Mouse (Mus musculus) thymus, adult 2 months (tissue): ENCODE measurements around the gene Nrap. TPM values are rescaled to one million over a fixed set of nuclear protein-coding genes. Genes with fewer than 3 reads are reported as not detected.

Source experiments
- DNase-seq: peaks from one replicate; pipeline ENCODE4 v3.0.0; 2021
- H3K27ac ChIP-seq: fragments of 200-500 bp; 2 replicates; pipeline ENCODE4 v1.5.1; 2012; ENCODE audit warnings: low read length, control low read depth; ENCODE audit not compliant: control insufficient read depth, insufficient read depth
- H3K27me3 ChIP-seq: fragments of 200-500 bp; 2 replicates; pipeline ENCODE4 v1.6.1; 2012; ENCODE audit warnings: mild to moderate bottlenecking, low read length, moderate library complexity, mixed read lengths; ENCODE audit not compliant: control insufficient read depth, insufficient read depth
- H3K36me3 ChIP-seq: fragments of 200-500 bp; 2 replicates; pipeline ENCODE4 v1.6.1; 2012; ENCODE audit warnings: mild to moderate bottlenecking, low read length, moderate library complexity; ENCODE audit not compliant: control insufficient read depth, insufficient read depth
- H3K4me1 ChIP-seq: fragments of 200-500 bp; replicated peaks from 2 replicates; pipeline ENCODE4 v1.6.1; 2012; ENCODE audit warnings: low read length; ENCODE audit not compliant: control insufficient read depth, insufficient read depth
- H3K4me3 ChIP-seq: fragments of 200-500 bp; 2 replicates; pipeline ENCODE4 v1.5.1; 2012; ENCODE audit warnings: mild to moderate bottlenecking, low read length, control low read depth, moderate library complexity; ENCODE audit not compliant: control insufficient read depth, insufficient read depth
- CTCF ChIP-seq: fragments of 200-500 bp; IDR thresholded peaks from 2 replicates; pipeline ENCODE4 v1.5.1; 2012; ENCODE audit warnings: mild to moderate bottlenecking, control low read depth, low read length, moderate library complexity, borderline replicate concordance; ENCODE audit not compliant: control insufficient read depth, poor library complexity, insufficient read depth; ENCODE audit errors: extremely low read depth
- POLR2A ChIP-seq: fragments of 200-500 bp; IDR thresholded peaks from 2 replicates; pipeline ENCODE4 v1.6.1; 2012; ENCODE audit warnings: mild to moderate bottlenecking, low read length, control low read depth, moderate library complexity; ENCODE audit not compliant: control insufficient read depth, poor library complexity, insufficient read depth; ENCODE audit errors: extremely low read depth
- WGBS: fragments of 180-500 bp; shearing (Covaris S2); methylation state at CpG from one replicate; pipeline ENCODE4 v1.1.7; 2018; 5-methylcytosine and 5-hydroxymethylcytosine counted together
- polyA plus RNA-seq: library from polyadenylated mRNA; depleted of rRNA; stranded (reverse); fragments of >200 nt; gene quantifications from 2 replicates; pipeline ENCODE4 v1.2.3, GENCODE M21; 2012

Nrap gene
- polyA plus RNA-seq, 1 experiment, result 4.3 TPM

DNA sequence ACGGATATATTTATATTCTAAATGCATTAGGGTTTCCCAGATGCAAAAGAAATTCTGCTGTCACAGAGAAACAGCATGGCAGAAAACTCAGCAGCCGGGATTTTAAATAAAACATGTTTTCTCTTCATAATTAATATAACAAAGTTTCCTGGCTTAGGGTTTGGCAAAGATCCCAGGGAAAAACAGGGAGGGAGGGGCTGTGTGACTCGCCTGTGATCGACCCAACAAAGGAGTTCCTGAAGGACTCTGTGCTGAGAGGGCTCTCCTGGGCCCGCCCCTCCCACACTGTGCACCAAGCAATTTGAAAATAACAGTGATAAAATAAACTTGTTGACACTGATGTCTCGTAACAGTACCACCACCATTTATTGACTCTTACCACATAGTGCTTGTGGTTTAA, 97.9 kb downstream of the Nrap start:
- H3K36me3 ChIP-seq, result no peaks in the 10 kb centered on the region
- DNase-seq, result no peak
- no peaks in the 10 kb centered on the region for H3K27me3 ChIP-seq
- 64% methylated on average over 6 of the region's 6 CpGs for WGBS
- no peak overlapping the region for H3K4me3 ChIP-seq
- TF ChIP-seq POLR2A (no peak), CTCF (no peak)
- H3K4me1 ChIP-seq, result no peaks in the 10 kb centered on the region
- H3K27ac ChIP-seq, result no peak overlapping the region

DNA sequence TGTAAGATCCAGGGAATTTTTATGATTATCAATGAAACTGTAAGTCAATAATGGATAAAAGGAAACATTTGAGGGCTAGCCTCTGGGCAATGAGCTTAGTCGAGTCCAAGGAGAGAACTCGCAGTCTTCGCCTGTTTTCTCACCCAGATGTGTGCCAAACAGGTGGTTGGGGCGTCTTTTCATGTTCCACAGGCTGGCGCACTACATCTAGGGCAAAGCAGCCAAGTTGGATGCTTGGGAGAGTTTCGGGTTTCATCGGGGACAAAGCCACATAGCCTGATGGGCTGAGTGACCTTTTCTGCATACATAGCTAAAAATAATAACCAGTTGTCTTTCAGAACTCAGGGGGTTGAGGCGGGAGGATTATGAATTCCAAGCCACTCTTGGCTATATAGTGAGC, 100.2 kb downstream of the Nrap start:
- Histone ChIP-seq H3K4me3 (no peak overlapping the region), H3K27ac (no peak overlapping the region)
- WGBS, result 95% methylated on average over 8 of the region's 8 CpGs

DNA sequence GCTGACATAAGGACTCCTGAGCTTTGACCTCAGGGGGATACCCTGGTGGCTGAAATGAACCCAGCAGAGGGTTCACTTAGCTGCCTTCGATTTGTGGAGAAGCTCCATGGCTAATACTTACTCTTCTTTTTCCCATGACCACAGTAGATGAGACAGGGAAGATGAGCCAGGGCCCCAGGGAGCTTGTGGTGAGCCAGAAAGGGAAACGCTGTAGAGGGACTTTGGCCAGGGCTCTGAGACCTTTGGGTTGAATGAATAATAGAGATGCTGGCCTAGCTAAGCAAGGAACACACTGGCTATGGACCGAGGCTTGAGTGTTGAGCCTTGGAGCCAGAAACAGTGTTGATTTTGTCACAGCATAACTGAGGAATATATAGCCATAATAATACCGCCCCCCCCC, 101.4 kb downstream of the Nrap start:
- DNase-seq, result no peak
- H3K27ac ChIP-seq, result no peak overlapping the region
- 85% methylated on average over 4 of the region's 4 CpGs for WGBS
- TF ChIP-seq CTCF (no peak), POLR2A (no peak)
- H3K27me3 ChIP-seq, result no peaks in the 10 kb centered on the region
- H3K36me3 ChIP-seq, result no peaks in the 10 kb centered on the region
- H3K4me3 ChIP-seq, result no peak overlapping the region
- H3K4me1 ChIP-seq, result no peaks in the 10 kb centered on the region

More for the DNA sequence above, 100.2 kb downstream of the Nrap start:
- H3K4me1 ChIP-seq, result no peaks in the 10 kb centered on the region
- no peaks in the 10 kb centered on the region for H3K36me3 ChIP-seq
- no peak for TF ChIP-seq CTCF
- TF ChIP-seq POLR2A, result no peak
- no peak for DNase-seq
- no peaks in the 10 kb centered on the region for H3K27me3 ChIP-seq

DNA sequence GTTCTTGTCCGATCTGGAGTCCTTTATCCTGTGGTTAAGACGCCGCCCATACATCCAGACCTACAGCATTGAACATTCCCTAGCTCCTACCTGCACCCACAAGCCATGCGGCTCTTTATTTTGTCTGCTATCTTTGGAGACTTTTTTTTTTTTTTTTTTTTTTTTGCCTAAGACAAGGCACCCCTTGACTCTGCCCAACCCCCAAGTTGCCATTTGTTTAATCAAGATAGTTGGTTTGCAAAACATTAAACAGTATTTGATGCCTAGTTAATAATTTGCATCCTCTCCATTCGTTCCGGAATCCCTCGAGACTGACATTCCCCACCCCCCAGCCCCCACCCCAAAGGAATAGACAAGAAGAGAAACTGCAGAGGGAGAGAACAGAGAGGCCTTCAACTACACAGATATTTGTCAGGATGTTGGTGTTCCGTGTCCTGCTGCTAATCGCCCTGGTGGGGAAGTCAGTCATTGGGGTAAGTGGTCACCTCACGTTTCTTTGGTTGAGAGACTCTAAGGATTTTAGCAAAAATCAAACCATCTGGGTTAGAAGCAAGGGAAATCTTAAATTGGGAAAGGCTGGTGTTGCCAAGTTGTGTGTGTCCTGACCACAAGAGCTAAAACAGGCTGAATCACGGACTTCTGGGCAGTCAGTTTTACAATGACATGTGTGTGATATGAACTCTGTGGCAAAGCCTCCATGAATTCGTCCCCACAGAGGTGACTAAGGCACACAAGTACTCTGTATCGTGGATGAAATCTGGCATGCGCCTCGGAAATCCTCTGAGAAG, 102.1 kb downstream of the Nrap start:
- no peak overlapping the region for H3K4me3 ChIP-seq

DNA sequence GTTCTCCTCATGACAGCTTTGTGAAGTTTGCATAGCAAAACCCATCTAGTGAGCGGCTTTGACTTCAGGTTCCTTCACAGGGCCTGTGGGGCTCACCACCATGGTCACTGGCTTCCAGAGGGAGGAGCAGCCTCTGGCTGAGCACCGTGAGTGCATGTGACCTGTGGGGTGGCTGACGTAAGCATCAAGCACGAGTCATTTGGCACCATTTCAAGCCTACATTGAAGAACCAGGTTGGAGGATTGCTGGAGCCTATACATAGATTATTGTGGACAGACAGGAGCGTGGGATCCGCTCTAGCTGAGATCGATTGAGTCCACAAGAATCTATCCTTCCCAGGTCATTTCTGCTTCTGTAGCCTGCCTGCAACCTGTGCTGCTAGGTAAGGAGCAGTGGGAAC, 103.0 kb downstream of the Nrap start, which contains the start of gene Habp2:
Gene Habp2 (plus strand): TSS at position 272 of the 400 bp plus-strand sequence.
- Histone ChIP-seq H3K27ac (no peak within 1 kb of the TSS), H3K4me1 (no peaks in the 10 kb centered on the region), H3K27me3 (no peaks in the 10 kb centered on the region), H3K4me3 (no peak within 1 kb of the TSS), H3K36me3 (no peaks in the 10 kb centered on the region)
- no peak for DNase-seq
- 78% methylated on average over 7 of the region's 7 CpGs for WGBS
- no peak for TF ChIP-seq CTCF
- TF ChIP-seq POLR2A, result no peak

More for the DNA sequence above, 102.1 kb downstream of the Nrap start:
- Histone ChIP-seq H3K27me3 (no peaks in the 10 kb centered on the region), H3K27ac (no peak overlapping the region), H3K36me3 (no peaks in the 10 kb centered on the region), H3K4me1 (no peaks in the 10 kb centered on the region)
- TF ChIP-seq CTCF, result no peak
- TF ChIP-seq POLR2A, result no peak
- WGBS, result 95% methylated on average over 15 of the region's 15 CpGs
- no peak for DNase-seq

DNA sequence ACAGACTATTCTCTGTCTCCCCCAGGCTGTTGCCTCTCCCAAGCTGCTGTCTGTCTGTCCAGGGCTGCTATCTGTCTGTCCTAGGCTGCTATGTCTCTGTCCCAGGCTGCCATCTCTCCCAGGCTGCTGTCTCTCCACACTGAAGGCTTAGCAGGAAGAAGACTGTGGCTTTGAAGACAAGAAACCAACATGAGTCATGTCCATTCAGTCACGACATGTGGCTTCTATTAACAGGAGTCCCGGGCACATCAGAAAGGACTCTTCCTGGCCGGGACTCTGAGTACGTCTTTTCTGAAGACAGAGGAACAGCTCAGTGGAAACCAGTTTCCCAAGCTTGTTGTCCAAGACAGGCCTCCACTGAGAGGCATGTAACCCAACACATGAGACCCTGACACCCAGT, 104.6 kb downstream of the Nrap start:
- TF ChIP-seq POLR2A, result no peak
- no peak for TF ChIP-seq CTCF
- Histone ChIP-seq H3K4me1 (no peaks in the 10 kb centered on the region), H3K36me3 (no peaks in the 10 kb centered on the region), H3K27me3 (no peaks in the 10 kb centered on the region), H3K4me3 (no peak overlapping the region), H3K27ac (no peak overlapping the region)
- 63% methylated on average over 4 of the region's 4 CpGs for WGBS
- no peak for DNase-seq
